In genomic region chr1:88639432-88640281, GRCm38 (mm10) we compare ENCODE assay signal across 9 mouse cellular contexts.
DNase-seq lines count a peak whose midpoint lies in the region; ATAC-seq lines count a peak whose summit lies in the region.
"Had no signal": no experiment of that assay in that cellular context is flagged by ENCODE, and none has a peak within 500 bp of the region (broad histone marks: within the 10 kb centered on the region; RNA-seq: fewer than 3 reads in every experiment).

No protein-coding gene starts in this region.

- peaks cover 21% of the 10 kb centered on the region for H3K4me1 ChIP-seq in heart, embryonic 13.5 days
- H3K4me1 ChIP-seq in intestine, embryonic 15.5 days (replicated peaks): peaks cover 12% of the 10 kb centered on the region
- H3K4me1 ChIP-seq in forebrain, embryonic 15.5 days: peaks cover 17% of the 10 kb centered on the region
- no peaks in the 10 kb centered on the region for H3K4me1 ChIP-seq in hindbrain, embryonic 16.5 days (ENCODE audit: control insufficient read depth, insufficient read depth, low read depth, low read length)

- no peak for ATAC-seq in heart, embryonic 13.5 days (ENCODE audit: extremely low read depth, insufficient number of reproducible peaks, low FRiP score, low TSS enrichment)
- ATAC-seq in activated CD4-positive, CD25-positive, alpha-beta regulatory T cell, adult 4 months: peak; percentile 73
- ATAC-seq in intestine, embryonic 15.5 days: peak; percentile 60
- peak; percentile 36 for ATAC-seq in megakaryocyte, adult 5-6 weeks (ENCODE audit: poor library complexity, severe bottlenecking)
- no peak for ATAC-seq in forebrain, embryonic 15.5 days (replicated peaks)
- no peak for ATAC-seq in hindbrain, embryonic 16.5 days

- H3K4me3 ChIP-seq in heart, embryonic 13.5 days: no peak overlapping the region
- H3K4me3 ChIP-seq in intestine, embryonic 15.5 days (replicated peaks): no peak overlapping the region
- H3K4me3 ChIP-seq in forebrain, embryonic 15.5 days: no peak overlapping the region
- H3K4me3 ChIP-seq in hindbrain, embryonic 16.5 days (ENCODE audit: low read length): no peak overlapping the region

- H3K36me3 ChIP-seq in heart, embryonic 13.5 days: no peaks in the 10 kb centered on the region
- H3K36me3 ChIP-seq in intestine, embryonic 15.5 days: no peaks in the 10 kb centered on the region
- H3K36me3 ChIP-seq in forebrain, embryonic 15.5 days: no peaks in the 10 kb centered on the region
- H3K36me3 ChIP-seq in hindbrain, embryonic 16.5 days (ENCODE audit: control insufficient read depth, insufficient read depth, low read length): no peaks in the 10 kb centered on the region
- H3K36me3 ChIP-seq: G1E had no signal

- H3K27ac ChIP-seq in heart, embryonic 13.5 days (replicated peaks): peak overlapping the region; percentile 55
- H3K27ac ChIP-seq in intestine, embryonic 15.5 days: no peak overlapping the region
- H3K27ac ChIP-seq in forebrain, embryonic 15.5 days (replicated peaks): no peak overlapping the region
- H3K27ac ChIP-seq in hindbrain, embryonic 16.5 days (ENCODE audit: low read depth, low read length): no peak overlapping the region

- H3K27me3 ChIP-seq in heart, embryonic 13.5 days (replicated peaks): no peaks in the 10 kb centered on the region
- H3K27me3 ChIP-seq in intestine, embryonic 15.5 days (replicated peaks): no peaks in the 10 kb centered on the region
- no peaks in the 10 kb centered on the region for H3K27me3 ChIP-seq in forebrain, embryonic 15.5 days
- H3K27me3 ChIP-seq in hindbrain, embryonic 16.5 days (replicated peaks; ENCODE audit: control insufficient read depth, insufficient read depth, low read length): no peaks in the 10 kb centered on the region

- H3K4me2 ChIP-seq in heart, embryonic 13.5 days: peak overlapping the region; percentile 19; the same call in 1 of the 2 replicates
- no peak overlapping the region for H3K4me2 ChIP-seq in intestine, embryonic 15.5 days (replicated peaks)
- H3K4me2 ChIP-seq in forebrain, embryonic 15.5 days (replicated peaks): no peak overlapping the region
- no peak overlapping the region for H3K4me2 ChIP-seq in hindbrain, embryonic 16.5 days (ENCODE audit: low read length)

- no peaks in the 10 kb centered on the region for H3K9me3 ChIP-seq in heart, embryonic 13.5 days
- no peaks in the 10 kb centered on the region for H3K9me3 ChIP-seq in intestine, embryonic 15.5 days
- no peaks in the 10 kb centered on the region for H3K9me3 ChIP-seq in forebrain, embryonic 15.5 days
- no peaks in the 10 kb centered on the region for H3K9me3 ChIP-seq in hindbrain, embryonic 16.5 days (ENCODE audit: control insufficient read depth, low read length)
- H3K9me3 ChIP-seq: G1E had no signal

- 12% methylated on average over 10 of the region's 10 CpGs for WGBS in heart, embryonic 13.5 days
- WGBS in intestine, embryonic 15.5 days: 14% methylated on average over 10 of the region's 10 CpGs
- WGBS in forebrain, embryonic 15.5 days: 30% methylated on average over 10 of the region's 10 CpGs
- WGBS in hindbrain, embryonic 16.5 days: 26% methylated on average over 10 of the region's 10 CpGs

- peak overlapping the region; percentile 30; the same call in 1 of the 2 replicates for H3K9ac ChIP-seq in heart, embryonic 13.5 days
- no peak overlapping the region for H3K9ac ChIP-seq in intestine, embryonic 15.5 days
- H3K9ac ChIP-seq in forebrain, embryonic 15.5 days (replicated peaks): no peak overlapping the region
- no peak overlapping the region for H3K9ac ChIP-seq in hindbrain, embryonic 16.5 days (ENCODE audit: low read depth, low read length)

- DNase-seq in heart, adult 8-10 months (ENCODE audit: low spot score): no peak
- no peak for DNase-seq in layer of hippocampus, adult 8-10 months (ENCODE audit: low spot score in 2 of 2)

Comparison
In these comparisons a context has a peak if more than half of its experiments do, and no peak if none do; other contexts are left out.
1. ATAC-seq: peak in activated CD4-positive, CD25-positive, alpha-beta regulatory T cell, adult 4 months (single experiment), intestine, embryonic 15.5 days (single experiment) and megakaryocyte, adult 5-6 weeks (single experiment); none in heart, embryonic 13.5 days (single experiment), forebrain, embryonic 15.5 days (single experiment) and hindbrain, embryonic 16.5 days (single experiment).